Comparison of ENCODE assay signal across 8 mouse cellular contexts in the genomic region with DNA sequence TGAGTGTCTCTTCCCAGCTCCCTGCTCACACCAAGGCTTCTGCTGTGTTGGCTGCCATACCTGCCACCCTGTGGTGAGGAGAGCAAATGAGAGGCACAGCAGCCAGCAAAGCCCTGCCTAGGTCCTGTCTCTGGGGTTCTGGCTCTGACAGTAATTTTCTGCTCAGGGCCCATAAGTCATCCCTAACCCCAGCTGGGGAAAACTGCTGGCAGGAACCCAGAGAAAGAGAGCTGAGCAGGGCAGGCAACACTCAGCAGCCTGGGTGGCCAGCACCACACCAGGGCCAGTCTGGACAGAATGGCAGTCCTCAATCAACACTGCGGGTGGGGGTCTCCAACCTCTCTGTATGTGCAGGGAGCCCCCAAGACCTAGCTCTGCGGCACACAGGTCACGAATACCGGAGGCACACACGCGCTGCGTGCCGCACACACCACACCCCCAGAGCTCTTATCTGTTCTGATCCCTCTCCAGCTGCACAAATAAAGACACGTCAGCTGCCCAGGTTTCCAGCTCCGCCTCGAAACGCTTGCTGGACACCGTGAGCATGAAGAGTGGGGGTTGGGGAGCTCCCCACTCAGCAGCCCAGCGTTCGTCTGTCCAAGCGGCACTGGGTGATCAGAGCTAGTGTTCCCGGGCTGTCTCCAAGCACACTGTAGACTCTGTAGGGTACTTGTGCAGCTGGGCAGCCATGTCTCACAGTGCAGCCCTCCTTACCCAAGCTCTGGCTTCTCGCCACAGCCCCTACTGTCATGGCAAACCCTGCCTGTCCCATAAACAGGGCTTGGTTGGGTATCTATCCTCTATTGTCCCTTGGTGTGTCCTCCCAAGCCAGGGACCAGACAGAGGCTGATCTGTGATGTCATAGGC. TPM values are rescaled to one million over a fixed set of nuclear protein-coding genes. Genes with fewer than 3 reads are reported as not detected.
DNase-seq lines count a peak whose midpoint lies in the region; ATAC-seq and TF ChIP-seq lines count a peak whose summit lies in the region.

No protein-coding gene starts in this region.

- no peaks in the 10 kb centered on the region for H3K27me3 ChIP-seq in cerebellum, adult 2 months (ENCODE audit: control insufficient read depth, insufficient read depth, low read length)
- H3K27me3 ChIP-seq in forebrain, postnatal 0 days (ENCODE audit: insufficient read depth, low read length), result no peaks in the 10 kb centered on the region
- H3K27me3 ChIP-seq in hindbrain, embryonic 13.5 days, result no peaks in the 10 kb centered on the region
- H3K27me3 ChIP-seq in limb, embryonic 14.5 days (ENCODE audit: control insufficient read depth, insufficient read depth, low read length), result no peaks in the 10 kb centered on the region
- peaks cover 3% of the 10 kb centered on the region; the same call in 1 of the 2 replicates for H3K27me3 ChIP-seq in midbrain, embryonic 12.5 days

- no peaks in the 10 kb centered on the region for H3K9me3 ChIP-seq in forebrain, postnatal 0 days (ENCODE audit: low read length)
- no peaks in the 10 kb centered on the region for H3K9me3 ChIP-seq in hindbrain, embryonic 13.5 days
- H3K9me3 ChIP-seq in limb, embryonic 14.5 days (ENCODE audit: control insufficient read depth, low read length), result no peaks in the 10 kb centered on the region
- H3K9me3 ChIP-seq in midbrain, embryonic 12.5 days, result no peaks in the 10 kb centered on the region

- no peak for TF ChIP-seq POLR2A in cerebellum, adult 2 months (IDR thresholded peaks at IDR 0.05; ENCODE audit: borderline replicate concordance, insufficient read depth, low read length)
- TF ChIP-seq POLR2A in limb, embryonic 14.5 days (IDR thresholded peaks at IDR 0.05; ENCODE audit: borderline replicate concordance, extremely low read depth, insufficient read depth, insufficient read length), result no peak

- peak overlapping the region; percentile 76 for H3K27ac ChIP-seq in layer of hippocampus, adult 2 months
- H3K27ac ChIP-seq in cerebellum, adult 2 months (ENCODE audit: insufficient read depth, low read length), result peak overlapping the region; percentile 85
- H3K27ac ChIP-seq in forebrain, postnatal 0 days (ENCODE audit: low read depth, low read length), result peak overlapping the region; percentile 71
- H3K27ac ChIP-seq in hindbrain, embryonic 13.5 days, result peak overlapping the region; percentile 95
- peak overlapping the region; percentile 65 for H3K27ac ChIP-seq in limb, embryonic 14.5 days (replicated peaks; ENCODE audit: low read depth, low read length)
- peak overlapping the region; percentile 86 for H3K27ac ChIP-seq in midbrain, embryonic 12.5 days (replicated peaks)

- H3K4me2 ChIP-seq in forebrain, postnatal 0 days (ENCODE audit: low read depth), result peak overlapping the region; percentile 33
- peak overlapping the region; percentile 50 for H3K4me2 ChIP-seq in hindbrain, embryonic 13.5 days
- peak overlapping the region; percentile 37 for H3K4me2 ChIP-seq in limb, embryonic 14.5 days (replicated peaks; ENCODE audit: low read depth, low read length, severe bottlenecking)
- peak overlapping the region; percentile 45 for H3K4me2 ChIP-seq in midbrain, embryonic 12.5 days (replicated peaks)

- 11% methylated on average over 18 of the region's 18 CpGs for WGBS in cerebellum, adult 2 months
- WGBS in forebrain, postnatal 0 days, result 11% methylated on average over 18 of the region's 18 CpGs
- 5% methylated on average over 18 of the region's 18 CpGs for WGBS in hindbrain, embryonic 13.5 days
- WGBS in limb, embryonic 14.5 days, result 15% methylated on average over 18 of the region's 18 CpGs
- WGBS in midbrain, embryonic 12.5 days, result 6% methylated on average over 18 of the region's 18 CpGs

- H3K4me3 ChIP-seq in layer of hippocampus, adult 2 months, result no peak overlapping the region; the same call in 1 of the 2 replicates
- peak overlapping the region; percentile 16 for H3K4me3 ChIP-seq in cerebellum, adult 2 months (replicated peaks; ENCODE audit: insufficient read depth, low read depth, low read length)
- H3K4me3 ChIP-seq in forebrain, postnatal 0 days (ENCODE audit: low read depth, low read length), result no peak overlapping the region
- peak overlapping the region; percentile 12; the same call in 1 of the 2 replicates for H3K4me3 ChIP-seq in hindbrain, embryonic 13.5 days
- peak overlapping the region; percentile 10 for H3K4me3 ChIP-seq in limb, embryonic 14.5 days (replicated peaks; ENCODE audit: low read length)
- H3K4me3 ChIP-seq in midbrain, embryonic 12.5 days, result peak overlapping the region; percentile 23

- peak; percentile 70 for ATAC-seq in forebrain, postnatal 0 days
- ATAC-seq in hindbrain, embryonic 13.5 days (ENCODE audit: low FRiP score), result peak; percentile 72
- peak; percentile 51 for ATAC-seq in limb, embryonic 14.5 days (ENCODE audit: low FRiP score, low read depth)
- ATAC-seq in midbrain, embryonic 12.5 days (ENCODE audit: low FRiP score, low read depth), result peak; percentile 63

- peak in 1 of 2 experiments; percentile 30 for DNase-seq in layer of hippocampus, adult 2 months (ENCODE audit: low spot score in 2 of 2)
- no peak for DNase-seq in layer of hippocampus, postnatal 10 days (ENCODE audit: low spot score in 2 of 2)
- peak; percentile 66 to 78 for DNase-seq in cerebellum, adult 2 months
- peak; percentile 59 for DNase-seq in forebrain, postnatal 0 days
- DNase-seq in limb, embryonic 14.5 days (ENCODE audit: low spot score), result peak; percentile 54
- DNase-seq in spleen, postnatal 10 days (ENCODE audit: low spot score in 2 of 2), result no peak

- peak; percentile 46 for TF ChIP-seq CTCF in layer of hippocampus, adult 2 months (conservative IDR thresholded peaks at IDR 0.05)
- TF ChIP-seq CTCF in cerebellum, adult 2 months (IDR thresholded peaks at IDR 0.05; ENCODE audit: borderline replicate concordance, insufficient read depth, low read depth, low read length), result no peak
- peak; percentile 61 for TF ChIP-seq CTCF in forebrain, postnatal 0 days (IDR thresholded peaks at IDR 0.05; ENCODE audit: low read depth)

- peak overlapping the region; percentile 22; the same call in 1 of the 2 replicates for H3K9ac ChIP-seq in forebrain, postnatal 0 days
- peak overlapping the region; percentile 65 for H3K9ac ChIP-seq in hindbrain, embryonic 13.5 days
- no peak overlapping the region for H3K9ac ChIP-seq in limb, embryonic 14.5 days (ENCODE audit: low read depth, low read length, severe bottlenecking)
- H3K9ac ChIP-seq in midbrain, embryonic 12.5 days (replicated peaks), result peak overlapping the region; percentile 49

- peaks cover 62% of the 10 kb centered on the region for H3K4me1 ChIP-seq in cerebellum, adult 2 months (ENCODE audit: control insufficient read depth, insufficient read depth, low read length)
- H3K4me1 ChIP-seq in forebrain, postnatal 0 days (ENCODE audit: insufficient read depth), result peaks cover 23% of the 10 kb centered on the region
- peaks cover 78% of the 10 kb centered on the region for H3K4me1 ChIP-seq in hindbrain, embryonic 13.5 days (replicated peaks)
- peaks cover 52% of the 10 kb centered on the region for H3K4me1 ChIP-seq in limb, embryonic 14.5 days (ENCODE audit: control insufficient read depth, insufficient read depth, low read length)
- peaks cover 66% of the 10 kb centered on the region for H3K4me1 ChIP-seq in midbrain, embryonic 12.5 days

- H3K36me3 ChIP-seq in forebrain, postnatal 0 days (ENCODE audit: insufficient read depth), result no peaks in the 10 kb centered on the region
- 0 out of 2 replicates have a peak, but pooled peaks cover 6% of the 10 kb centered on the region for H3K36me3 ChIP-seq in hindbrain, embryonic 13.5 days
- H3K36me3 ChIP-seq in limb, embryonic 14.5 days (ENCODE audit: control insufficient read depth, insufficient read depth, low read length), result 0 out of 2 replicates have a peak, but pooled peaks cover 3% of the 10 kb centered on the region
- peaks cover 8% of the 10 kb centered on the region; the same call in 1 of the 2 replicates for H3K36me3 ChIP-seq in midbrain, embryonic 12.5 days

RNA-seq across cellular contexts. Expression of a gene that starts 13.0 kb away (rescaled TPM):
- 10 to 100 TPM; 44.0 to 44.1 TPM for total RNA-seq in layer of hippocampus, adult 2 months (2021)
- total RNA-seq in layer of hippocampus, postnatal 10 days (2021), result 100 to 1,000 TPM; 111 to 115 TPM
- polyA plus RNA-seq in cerebellum, adult 2 months (2012; rRNA removed), result 32.5 and 37.8 TPM in 2 replicates
- 133 and 153 TPM in 2 replicates for total RNA-seq in forebrain, postnatal 0 days (2014; rRNA removed)
- 41.2 and 60.4 TPM in 2 replicates for polyA plus RNA-seq in forebrain, postnatal 0 days (2015; fragmentation: Nextera tagmentation; extraction: Ambion mirVana)
- polyA plus RNA-seq in hindbrain, embryonic 13.5 days (2015; fragmentation: Nextera tagmentation; extraction: Ambion mirVana), result 57.4 and 61.1 TPM in 2 replicates
- 29.2 and 34.4 TPM in 2 replicates for polyA plus RNA-seq in limb, embryonic 14.5 days (2012; rRNA removed)
- polyA plus RNA-seq in limb, embryonic 14.5 days (2014; fragmentation: Nextera tagmentation; extraction: Ambion mirVana), result 16.3 and 16.7 TPM in 2 replicates
- polyA plus RNA-seq in midbrain, embryonic 12.5 days (2016; fragmentation: Nextera tagmentation; extraction: Ambion mirVana), result 30.9 and 35.1 TPM in 2 replicates

RNA-seq across cellular contexts. Expression of a gene that starts 13.1 kb away (rescaled TPM):
- total RNA-seq in layer of hippocampus, adult 2 months (2021), result 1 to 10 TPM; 2.8 to 4.1 TPM
- 1 to 10 TPM; 4.8 to 5.2 TPM for total RNA-seq in layer of hippocampus, postnatal 10 days (2021)
- polyA plus RNA-seq in cerebellum, adult 2 months (2012; rRNA removed), result 1.9 and 2.4 TPM in 2 replicates
- 10.5 and 14.6 TPM in 2 replicates for total RNA-seq in forebrain, postnatal 0 days (2014; rRNA removed)
- 7.2 and 11.8 TPM in 2 replicates for polyA plus RNA-seq in forebrain, postnatal 0 days (2015; fragmentation: Nextera tagmentation; extraction: Ambion mirVana)
- 14.6 and 18.0 TPM in 2 replicates for polyA plus RNA-seq in hindbrain, embryonic 13.5 days (2015; fragmentation: Nextera tagmentation; extraction: Ambion mirVana)
- 2.5 and 3.1 TPM in 2 replicates for polyA plus RNA-seq in limb, embryonic 14.5 days (2012; rRNA removed)
- 2.1 and 2.7 TPM in 2 replicates for polyA plus RNA-seq in limb, embryonic 14.5 days (2014; fragmentation: Nextera tagmentation; extraction: Ambion mirVana)
- 18.6 and 24.1 TPM in 2 replicates for polyA plus RNA-seq in midbrain, embryonic 12.5 days (2016; fragmentation: Nextera tagmentation; extraction: Ambion mirVana)

RNA-seq across cellular contexts. Expression of a gene that starts 52.4 kb away (rescaled TPM):
- total RNA-seq in layer of hippocampus, adult 2 months (2021), result 100 to 1,000 TPM; 323 to 324 TPM
- total RNA-seq in layer of hippocampus, postnatal 10 days (2021), result 100 to 1,000 TPM; 131 to 136 TPM
- polyA plus RNA-seq in cerebellum, adult 2 months (2012; rRNA removed), result 233 and 246 TPM in 2 replicates
- total RNA-seq in forebrain, postnatal 0 days (2014; rRNA removed), result 97.3 and 135 TPM in 2 replicates
- 79.8 and 109 TPM in 2 replicates for polyA plus RNA-seq in forebrain, postnatal 0 days (2015; fragmentation: Nextera tagmentation; extraction: Ambion mirVana)
- polyA plus RNA-seq in hindbrain, embryonic 13.5 days (2015; fragmentation: Nextera tagmentation; extraction: Ambion mirVana), result 59.6 and 62.3 TPM in 2 replicates
- 136 and 196 TPM in 2 replicates for polyA plus RNA-seq in limb, embryonic 14.5 days (2012; rRNA removed)
- polyA plus RNA-seq in limb, embryonic 14.5 days (2014; fragmentation: Nextera tagmentation; extraction: Ambion mirVana), result 74.5 and 76.0 TPM in 2 replicates
- polyA plus RNA-seq in midbrain, embryonic 12.5 days (2016; fragmentation: Nextera tagmentation; extraction: Ambion mirVana), result 40.6 and 42.1 TPM in 2 replicates

Comparison
In these comparisons a context has a peak if more than half of its experiments do, and no peak if none do; other contexts are left out.
1. DNase-seq: peak in cerebellum, adult 2 months (2 of 2), forebrain, postnatal 0 days (single experiment) and limb, embryonic 14.5 days (single experiment); none in layer of hippocampus, postnatal 10 days (0 of 2) and spleen, postnatal 10 days (0 of 2).
2. H3K4me3 ChIP-seq: peak in cerebellum, adult 2 months (single experiment), hindbrain, embryonic 13.5 days (single experiment), limb, embryonic 14.5 days (single experiment) and midbrain, embryonic 12.5 days (single experiment); none in layer of hippocampus, adult 2 months (single experiment) and forebrain, postnatal 0 days (single experiment).
3. Peak in every context shown above with its lines, with median percentiles within 50 percentile points of each other: H3K27ac ChIP-seq, ATAC-seq and H3K4me2 ChIP-seq.